Mouse (Mus musculus) inflammation-experienced regulatory T-cells, adult 16 weeks (primary cell): Measurements from ENCODE around the gene Olfr106-ps. TPM values are rescaled to one million over a fixed set of nuclear protein-coding genes. Genes with fewer than 3 reads are reported as not detected.

Experiments
- polyA plus RNA-seq: library from polyadenylated mRNA; unstranded; fragments of 100-300 nt; shearing (Covaris generic); gene quantifications from one replicate; pipeline ENCODE4 v1.2.1, GENCODE M21; 2017

Olfr106-ps gene
- not detected for polyA plus RNA-seq

GRCm38 (mm10) chr17:37390093-37390492 lies at the start of gene Olfr106-ps:
TSS of gene Olfr106-ps (plus strand) at chr17:37390393.

DNA sequence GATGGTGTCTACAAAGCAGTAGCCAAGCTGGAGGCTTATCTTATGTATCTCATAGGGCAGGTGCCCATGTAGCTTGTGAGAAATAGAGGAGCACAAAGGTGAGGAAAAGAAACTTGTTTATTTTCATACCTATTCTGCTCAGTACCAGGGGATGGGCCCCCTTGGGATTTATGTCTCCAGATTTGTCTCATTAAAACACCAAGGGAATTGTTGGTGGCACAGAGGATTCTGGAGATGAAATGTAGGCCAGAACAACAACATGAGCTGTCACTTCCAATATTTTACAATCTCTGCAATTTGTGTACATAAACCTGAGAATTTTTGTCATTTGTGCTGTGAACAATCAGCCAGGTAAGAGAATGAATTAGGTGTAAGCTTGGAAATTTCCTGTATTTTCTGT lies 30.9 kb upstream of the Olfr106-ps start, which contains the start of gene Olfr104-ps:
Gene Olfr104-ps (plus strand): TSS at position 301 of the 400 bp plus-strand sequence.

DNA sequence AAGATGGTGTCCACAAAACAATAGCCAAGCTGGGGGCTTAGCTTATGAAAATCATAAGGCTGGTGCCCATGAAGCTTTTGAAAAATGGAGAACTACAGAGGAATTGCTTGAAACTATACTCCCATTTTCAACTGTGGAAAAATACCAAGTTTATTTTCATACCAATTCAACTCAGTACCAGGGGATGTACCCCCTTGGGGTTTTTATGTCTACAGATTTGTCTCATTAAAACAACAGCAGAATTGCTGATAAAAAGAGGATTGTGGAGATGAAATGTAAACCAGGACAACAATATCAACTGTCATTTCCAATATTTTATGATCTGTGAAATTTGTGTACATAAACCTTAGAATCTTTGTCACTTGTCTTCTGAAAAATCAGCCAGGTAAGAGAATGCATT lies 11.5 kb upstream of the Olfr106-ps start, which contains the start of gene Olfr105-ps:
Gene Olfr105-ps (plus strand): TSS at position 301 of the 400 bp plus-strand sequence.

DNA sequence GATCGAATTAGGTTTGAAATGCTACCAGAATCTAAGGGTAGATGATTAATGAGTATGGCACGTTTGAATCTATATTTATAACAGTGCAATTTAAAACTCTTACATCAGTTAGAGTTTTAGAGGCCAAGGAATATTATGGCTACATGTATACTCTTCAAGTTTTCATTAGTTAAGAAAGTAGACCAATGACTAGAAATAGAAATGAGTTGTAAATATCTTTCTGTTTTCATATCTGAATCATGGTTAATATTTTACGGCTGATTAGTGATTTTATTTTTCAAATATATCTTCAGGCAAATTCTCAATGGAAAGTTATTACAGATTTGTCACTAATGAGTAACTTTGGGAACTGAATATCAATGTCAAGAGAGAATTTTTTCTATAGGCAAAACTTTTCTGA lies 8.7 kb downstream of the Olfr106-ps start, which contains the start of gene Olfr107:
Gene Olfr107 (plus strand): TSS at position 301 of the 400 bp plus-strand sequence.

GRCm38 (mm10) chr17:37445180-37445579 lies 55.0 kb downstream of the Olfr106-ps start, which contains the start of gene Olfr108:
TSS of gene Olfr108 (plus strand) at chr17:37445480.

Other genes starting within 250 kb of the Olfr106-ps start
- gene Olfr93, start 228.9 kb upstream of the Olfr106-ps start, polyA plus RNA-seq: not detected
- 0.95 TPM for gene Ubd, start 196.5 kb upstream of the Olfr106-ps start, polyA plus RNA-seq
- gene Olfr94, start 189.4 kb upstream of the Olfr106-ps start, polyA plus RNA-seq: not detected
- not detected for gene Olfr95, start 177.3 kb upstream of the Olfr106-ps start, polyA plus RNA-seq
- gene Olfr96, start 170.2 kb upstream of the Olfr106-ps start, polyA plus RNA-seq: not detected
- not detected for gene Olfr97, start 153.1 kb upstream of the Olfr106-ps start, polyA plus RNA-seq
- gene Olfr98, start 126.6 kb upstream of the Olfr106-ps start, polyA plus RNA-seq: not detected
- gene H2-M3, start 120.2 kb upstream of the Olfr106-ps start, polyA plus RNA-seq: 143 TPM
- gene Olfr99, start 106.9 kb upstream of the Olfr106-ps start, polyA plus RNA-seq: 4.3 TPM
- gene Olfr101, start 86.1 kb upstream of the Olfr106-ps start, polyA plus RNA-seq: not detected
- gene Olfr102, start 73.3 kb upstream of the Olfr106-ps start, polyA plus RNA-seq: not detected
- gene Olfr103, start 50.7 kb upstream of the Olfr106-ps start, polyA plus RNA-seq: not detected
- not detected for gene Olfr104-ps, start 30.8 kb upstream of the Olfr106-ps start, polyA plus RNA-seq
- gene Olfr105-ps, start 11.4 kb upstream of the Olfr106-ps start, polyA plus RNA-seq: not detected
- gene Olfr107, start 8.8 kb downstream of the Olfr106-ps start, polyA plus RNA-seq: 0.09 TPM
- not detected for gene Olfr108, start 55.1 kb downstream of the Olfr106-ps start, polyA plus RNA-seq
- not detected for gene Olfr109, start 68.5 kb downstream of the Olfr106-ps start, polyA plus RNA-seq
- gene H2-M2, start 93.2 kb downstream of the Olfr106-ps start, polyA plus RNA-seq: not detected
- gene Olfr110, start 102.1 kb downstream of the Olfr106-ps start, polyA plus RNA-seq: not detected
- not detected for gene Olfr111, start 117.6 kb downstream of the Olfr106-ps start, polyA plus RNA-seq
- gene Olfr112, start 179.1 kb downstream of the Olfr106-ps start, polyA plus RNA-seq: 0.24 TPM
- not detected for gene Olfr113, start 187.3 kb downstream of the Olfr106-ps start, polyA plus RNA-seq
- gene Olfr114, start 202.3 kb downstream of the Olfr106-ps start, polyA plus RNA-seq: not detected
- not detected for gene Olfr115, start 236.7 kb downstream of the Olfr106-ps start, polyA plus RNA-seq
- gene Olfr116, start 236.8 kb downstream of the Olfr106-ps start, polyA plus RNA-seq: not detected